Mouse (Mus musculus) ES-E14 (cell line): ENCODE data around the gene Sdhaf4.

Experiments used
- CHD2 ChIP-seq: IDR thresholded peaks from 2 replicates; pipeline ENCODE4 v1.6.1; 2014; ENCODE audit warnings: mild to moderate bottlenecking, low read depth, low read length, inconsistent platforms
- HCFC1 ChIP-seq: IDR thresholded peaks from 2 replicates; pipeline ENCODE4 v1.6.1; 2012; ENCODE audit warnings: low read length, inconsistent platforms, borderline replicate concordance; ENCODE audit not compliant: insufficient read depth
- MAFK ChIP-seq: IDR thresholded peaks from 2 replicates; pipeline ENCODE4 v1.6.1; 2014; ENCODE audit warnings: mild to moderate bottlenecking, low read depth, low read length, inconsistent platforms; ENCODE audit not compliant: insufficient read depth
- ZC3H11A ChIP-seq: IDR thresholded peaks from 2 replicates; pipeline ENCODE4 v1.6.1; 2012; ENCODE audit warnings: low read depth, mild to moderate bottlenecking, inconsistent platforms, low read length, borderline replicate concordance
- ZNF384 ChIP-seq: IDR thresholded peaks from 2 replicates; pipeline ENCODE4 v1.6.1; 2012; ENCODE audit warnings: low read depth, low read length, inconsistent platforms

DNA sequence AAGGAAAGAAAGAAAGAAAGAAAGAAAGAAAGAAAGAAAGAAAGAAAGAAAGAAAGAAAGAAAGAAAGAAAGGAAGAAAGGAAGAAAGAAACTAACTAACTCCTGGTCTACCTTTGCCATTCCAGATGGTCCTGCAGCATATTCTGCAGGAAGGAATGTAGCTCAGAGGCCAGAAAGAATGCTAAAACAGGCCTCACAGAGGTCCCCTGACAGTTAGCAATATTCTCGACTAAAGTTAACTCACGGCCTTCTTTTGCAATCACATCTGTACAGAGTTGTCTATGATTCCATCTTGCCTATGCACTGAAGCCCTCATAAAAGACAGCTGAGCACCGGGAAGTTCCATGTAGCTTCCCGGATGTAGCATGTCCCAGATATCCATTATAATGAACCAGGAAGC is 49.9 kb downstream of the Sdhaf4 start:
- TF ChIP-seq HCFC1: no peak
- TF ChIP-seq ZNF384: no peak
- no peak for TF ChIP-seq ZC3H11A
- TF ChIP-seq CHD2: no peak
- TF ChIP-seq MAFK: no peak
